Mouse (Mus musculus) gastrocnemius, postnatal 10 days (tissue): ENCODE measurements around the gene Tns3. TPM values are rescaled to one million over a fixed set of nuclear protein-coding genes. Genes with fewer than 3 reads are reported as not detected.
"Not testable (repeated sequence)": the region's sequence is repeated elsewhere in the genome, so short reads cannot be mapped to it uniquely, and the experiment has no call there.

Experiments used
- DNase-seq: peaks from one replicate; pipeline ENCODE4 v3.0.0; 2021; ENCODE audit warnings: mixed read lengths
- total RNA-seq, 2 experiments: library from RNA; stranded (reverse); gene quantifications; 2 replicates each; pipeline ENCODE4 v1.2.3; 2021

The Tns3 gene
- total RNA-seq, 2 experiments from 2014 or later: 16.7 to 21.3 TPM

- DNase-seq: no peak
Observed at GRCm38 (mm10) chr11:8575217-8576180, 88.8 kb downstream of the Tns3 start.

GRCm38 (mm10) chr11:8574562-8574961 is 89.8 kb downstream of the Tns3 start:
- DNase-seq: no peak

GRCm38 (mm10) chr11:8572762-8573161 is 91.6 kb downstream of the Tns3 start:
- DNase-seq: no peak

- no peak for DNase-seq
Observed at GRCm38 (mm10) chr11:8569232-8570028, 94.9 kb downstream of the Tns3 start.

GRCm38 (mm10) chr11:8568829-8569228 is 95.5 kb downstream of the Tns3 start:
- no peak for DNase-seq

GRCm38 (mm10) chr11:8566250-8566853 is 98.0 kb downstream of the Tns3 start:
- DNase-seq: no peak

GRCm38 (mm10) chr11:8558761-8559282 is 105.5 kb downstream of the Tns3 start:
- no peak for DNase-seq

GRCm38 (mm10) chr11:8558258-8558657 is 106.1 kb downstream of the Tns3 start:
- no peak for DNase-seq

- DNase-seq: peak; percentile 44
Observed at GRCm38 (mm10) chr11:8557006-8557405, 107.3 kb downstream of the Tns3 start.

GRCm38 (mm10) chr11:8551710-8552109 is 112.6 kb downstream of the Tns3 start:
- no peak for DNase-seq

- no peak for DNase-seq
Observed at GRCm38 (mm10) chr11:8547661-8548060, 116.7 kb downstream of the Tns3 start.

GRCm38 (mm10) chr11:8545798-8546197 is 118.5 kb downstream of the Tns3 start:
- DNase-seq: no peak

- DNase-seq: no peak
Observed at GRCm38 (mm10) chr11:8544355-8544754, 120.0 kb downstream of the Tns3 start.

- no peak for DNase-seq
Observed at GRCm38 (mm10) chr11:8541222-8541815, 123.0 kb downstream of the Tns3 start.

GRCm38 (mm10) chr11:8539593-8540265 is 124.6 kb downstream of the Tns3 start:
- no peak for DNase-seq

- DNase-seq: peak; percentile 17
Observed at GRCm38 (mm10) chr11:8537013-8537614, 127.2 kb downstream of the Tns3 start.

GRCm38 (mm10) chr11:8534893-8535292 is 129.4 kb downstream of the Tns3 start:
- DNase-seq: peak; percentile 76

- DNase-seq: not testable (repeated sequence)
Observed at GRCm38 (mm10) chr11:8532771-8533170, 131.6 kb downstream of the Tns3 start.

GRCm38 (mm10) chr11:8532112-8532747 is 132.1 kb downstream of the Tns3 start:
- no peak for DNase-seq

- no peak for DNase-seq
Observed at GRCm38 (mm10) chr11:8530506-8530905, 133.8 kb downstream of the Tns3 start.
